Mouse (Mus musculus) gonadal fat pad, adult 2 months (tissue): ENCODE results near the gene Trpv2. TPM values are rescaled to one million over a fixed set of nuclear protein-coding genes. Genes with fewer than 3 reads are reported as not detected.

Source experiments
- DNase-seq: peaks from one replicate; pipeline ENCODE4 v3.0.0-alpha.2; 2012; ENCODE audit warnings: low read depth
- polyA plus RNA-seq: library from polyadenylated mRNA; depleted of rRNA; stranded (reverse); fragments of >200 nt; gene quantifications from 2 replicates; pipeline ENCODE4 v1.2.3, GENCODE M21; 2012; rRNA removed

Gene Trpv2
- polyA plus RNA-seq, result 11.2 and 13.2 TPM in 2 replicates

- DNase-seq, result no peak
Measured at GRCm38 (mm10) chr11:62573959-62574702, at the start of gene Trpv2. TSS of gene Trpv2 (plus strand) at chr11:62574486.

GRCm38 (mm10) chr11:62537089-62537488 is 37.2 kb upstream of the Trpv2 start:
- DNase-seq, result no peak

GRCm38 (mm10) chr11:62537590-62537989 is 36.7 kb upstream of the Trpv2 start:
- no peak for DNase-seq

- no peak for DNase-seq
Measured at GRCm38 (mm10) chr11:62538321-62539088, 35.8 kb upstream of the Trpv2 start.

GRCm38 (mm10) chr11:62539089-62539890 is 35.0 kb upstream of the Trpv2 start, which contains the start of gene Cenpv:
TSS of gene Cenpv (minus strand) at chr11:62539261.
- no peak for DNase-seq

- no peak for DNase-seq
Measured at GRCm38 (mm10) chr11:62540167-62540566, 34.1 kb upstream of the Trpv2 start.

GRCm38 (mm10) chr11:62540969-62541368 is 33.3 kb upstream of the Trpv2 start:
- DNase-seq, result no peak

GRCm38 (mm10) chr11:62541581-62541980 is 32.7 kb upstream of the Trpv2 start:
- DNase-seq, result no peak

GRCm38 (mm10) chr11:62543991-62544390 is 30.3 kb upstream of the Trpv2 start:
- DNase-seq, result no peak

- no peak for DNase-seq
Measured at GRCm38 (mm10) chr11:62549782-62550181, 24.5 kb upstream of the Trpv2 start.

GRCm38 (mm10) chr11:62550227-62550685 is 24.0 kb upstream of the Trpv2 start:
- DNase-seq, result no peak

GRCm38 (mm10) chr11:62550727-62551225 is 23.5 kb upstream of the Trpv2 start, which contains the start of gene Ubb:
TSS of gene Ubb (plus strand) at chr11:62551171.
- no peak for DNase-seq

- no peak for DNase-seq
Measured at GRCm38 (mm10) chr11:62551226-62552119, 22.8 kb upstream of the Trpv2 start.

- DNase-seq, result no peak
Measured at GRCm38 (mm10) chr11:62553186-62553585, 21.1 kb upstream of the Trpv2 start.

GRCm38 (mm10) chr11:62553633-62554032 is 20.7 kb upstream of the Trpv2 start:
- DNase-seq, result no peak

- no peak for DNase-seq
Measured at GRCm38 (mm10) chr11:62554163-62554855, 20.0 kb upstream of the Trpv2 start.

GRCm38 (mm10) chr11:62554934-62555517 is 19.3 kb upstream of the Trpv2 start:
- DNase-seq, result no peak

- DNase-seq, result no peak
Measured at GRCm38 (mm10) chr11:62555896-62556412, 18.3 kb upstream of the Trpv2 start.

- DNase-seq, result no peak
Measured at GRCm38 (mm10) chr11:62557205-62557604, 17.1 kb upstream of the Trpv2 start.
